Mouse (Mus musculus) frontal cortex, adult 2 months (tissue): ENCODE measurements around the gene Il10ra. TPM values are rescaled to one million over a fixed set of nuclear protein-coding genes. Genes with fewer than 3 reads are reported as not detected.

Experiments used
- DNase-seq, 2 experiments: peaks; one replicate each; pipeline ENCODE4 v3.0.0; 2022; ENCODE audit warnings: low spot score in 1 of 2; ENCODE audit errors: extremely low spot score in 1 of 2
- polyA plus RNA-seq: library from polyadenylated mRNA; depleted of rRNA; stranded (reverse); fragments of >200 nt; gene quantifications from 2 replicates; pipeline ENCODE4 v1.2.3, GENCODE M21; 2012

The Il10ra gene
- polyA plus RNA-seq, 1 experiment: 4.0 TPM

- DNase-seq: no peak
Observed at GRCm38 (mm10) chr9:45261872-45262271, 7.1 kb downstream of the Il10ra start.

GRCm38 (mm10) chr9:45261466-45261865, 7.5 kb downstream of the Il10ra start:
- DNase-seq: no peak

- no peak for DNase-seq
Observed at GRCm38 (mm10) chr9:45259065-45259464, 9.9 kb downstream of the Il10ra start.

- no peak for DNase-seq
Observed at GRCm38 (mm10) chr9:45255967-45256366, 13.0 kb downstream of the Il10ra start.

- no peak for DNase-seq
Observed at GRCm38 (mm10) chr9:45255431-45255830, 13.5 kb downstream of the Il10ra start.

GRCm38 (mm10) chr9:45254605-45255004, 14.3 kb downstream of the Il10ra start:
- DNase-seq: no peak

GRCm38 (mm10) chr9:45254021-45254420, 14.9 kb downstream of the Il10ra start:
- DNase-seq: no peak

GRCm38 (mm10) chr9:45252395-45252794, 16.6 kb downstream of the Il10ra start:
- DNase-seq: no peak

- DNase-seq: no peak
Observed at GRCm38 (mm10) chr9:45251990-45252389, 17.0 kb downstream of the Il10ra start.

GRCm38 (mm10) chr9:45251281-45251680, 17.7 kb downstream of the Il10ra start:
- no peak for DNase-seq

- DNase-seq: no peak
Observed at GRCm38 (mm10) chr9:45250306-45250705, 18.6 kb downstream of the Il10ra start.

GRCm38 (mm10) chr9:45247536-45247935, 21.4 kb downstream of the Il10ra start:
- no peak for DNase-seq

GRCm38 (mm10) chr9:45246060-45246459, 22.9 kb downstream of the Il10ra start:
- no peak for DNase-seq

GRCm38 (mm10) chr9:45245432-45245831, 23.5 kb downstream of the Il10ra start:
- DNase-seq: no peak

- no peak for DNase-seq
Observed at GRCm38 (mm10) chr9:45241397-45241796, 27.6 kb downstream of the Il10ra start.

- no peak for DNase-seq
Observed at GRCm38 (mm10) chr9:45236744-45237143, 32.2 kb downstream of the Il10ra start.

- no peak for DNase-seq
Observed at GRCm38 (mm10) chr9:45235668-45236227, 33.2 kb downstream of the Il10ra start.

- DNase-seq: no peak
Observed at GRCm38 (mm10) chr9:45229359-45229758, 39.6 kb downstream of the Il10ra start.

- peak; percentile 77 to 99 for DNase-seq
Observed at GRCm38 (mm10) chr9:45221567-45221966, 47.4 kb downstream of the Il10ra start.

- DNase-seq: no peak
Observed at GRCm38 (mm10) chr9:45219644-45220043, 49.3 kb downstream of the Il10ra start.

GRCm38 (mm10) chr9:45215526-45216179, 53.3 kb downstream of the Il10ra start:
- DNase-seq: no peak

GRCm38 (mm10) chr9:45212001-45212400, 56.9 kb downstream of the Il10ra start:
- no peak for DNase-seq
